Mouse (Mus musculus) embryonic fibroblast, embryonic 13.5 days (primary cell): ENCODE measurements at regions not wholly inside any gene's neighbourhood (a gene's known extent, or its start where the extent isn't known, plus 50 kb on each side); places are given as distances from the start of the nearest gene placed in this dataset.

ENCODE experiments used
- CTCF ChIP-seq: IDR thresholded peaks from 2 replicates; pipeline ENCODE4 v1.5.1; 2011; ENCODE audit warnings: mild to moderate bottlenecking, control low read depth, low read length, moderate library complexity, borderline replicate concordance; ENCODE audit not compliant: insufficient read depth
- POLR2A ChIP-seq: IDR thresholded peaks from 2 replicates; pipeline ENCODE4 v1.6.1; 2011; ENCODE audit warnings: low read depth, mild to moderate bottlenecking, control low read depth, low read length, moderate library complexity

- TF ChIP-seq CTCF (no peak), POLR2A (no peak)
Observed at GRCm38 (mm10) chr13:113734134-113734794, 60.0 kb upstream of the Arl15 start.
